Mouse (Mus musculus) CH12.LX (cell line): ENCODE results near the gene Spag7.

ENCODE experiments used
- CHD2 ChIP-seq: IDR thresholded peaks from 2 replicates; pipeline ENCODE4 v1.6.1; 2011; ENCODE audit warnings: low read length, improper control_type of control experiment
- CTCF ChIP-seq, 2 experiments: IDR thresholded peaks in 1 of 2; conservative IDR thresholded peaks in 1 of 2; 2 replicates each; pipeline ENCODE4 v1.5.1; 2011 to 2012; ENCODE audit warnings: low read depth in 2 of 2, low read length in 2 of 2, improper control_type of control experiment in 1 of 2, inconsistent platforms in 1 of 2, mild to moderate bottlenecking in 1 of 2, moderate library complexity in 1 of 2
- EP300 ChIP-seq: IDR thresholded peaks from 2 replicates; pipeline ENCODE4 v1.6.1; 2011; ENCODE audit warnings: low read length, improper control_type of control experiment
- MAFK ChIP-seq: IDR thresholded peaks from 2 replicates; pipeline ENCODE4 v1.6.1; 2011; ENCODE audit warnings: low read length, improper control_type of control experiment; ENCODE audit not compliant: insufficient replicate concordance
- MAZ ChIP-seq: IDR thresholded peaks from 2 replicates; pipeline ENCODE4 v1.6.1; 2012; ENCODE audit warnings: low read depth, mild to moderate bottlenecking, inconsistent platforms, low read length, improper control_type of control experiment, moderate library complexity
- POLR2A ChIP-seq: IDR thresholded peaks from 2 replicates; pipeline ENCODE4 v1.6.1; 2011; ENCODE audit warnings: low read depth, mild to moderate bottlenecking, improper control_type of control experiment, low read length
- USF1 ChIP-seq: IDR thresholded peaks from 2 replicates; pipeline ENCODE4 v1.6.1; 2014; ENCODE audit warnings: low read depth, mild to moderate bottlenecking, inconsistent platforms, low read length, improper control_type of control experiment
- USF2 ChIP-seq: conservative IDR thresholded peaks from 2 replicates; pipeline ENCODE4 v1.6.1; 2011; ENCODE audit warnings: low read depth, low read length, improper control_type of control experiment
- ZNF384 ChIP-seq: IDR thresholded peaks from 2 replicates; pipeline ENCODE4 v1.6.1; 2012; ENCODE audit warnings: low read depth, low read length, improper control_type of control experiment, inconsistent platforms

GRCm38 (mm10) chr11:70652884-70653344 lies 16.3 kb downstream of the Spag7 start:
- TF ChIP-seq EP300 (no peak), USF1 (no peak), CHD2 (no peak), ZNF384 (no peak), POLR2A (no peak; the same call in 1 of the 2 replicates), MAFK (no peak), MAZ (no peak), CTCF (conservative IDR thresholded peaks at IDR 0.05 in 1 of 2, IDR thresholded peaks at IDR 0.05 in 1 of 2; ENCODE audit: low read depth in 2 of 2, low read length in 2 of 2) (no peak), USF2 (no peak)
